ENCODE assay signal across 9 mouse cellular contexts in the genomic region with DNA sequence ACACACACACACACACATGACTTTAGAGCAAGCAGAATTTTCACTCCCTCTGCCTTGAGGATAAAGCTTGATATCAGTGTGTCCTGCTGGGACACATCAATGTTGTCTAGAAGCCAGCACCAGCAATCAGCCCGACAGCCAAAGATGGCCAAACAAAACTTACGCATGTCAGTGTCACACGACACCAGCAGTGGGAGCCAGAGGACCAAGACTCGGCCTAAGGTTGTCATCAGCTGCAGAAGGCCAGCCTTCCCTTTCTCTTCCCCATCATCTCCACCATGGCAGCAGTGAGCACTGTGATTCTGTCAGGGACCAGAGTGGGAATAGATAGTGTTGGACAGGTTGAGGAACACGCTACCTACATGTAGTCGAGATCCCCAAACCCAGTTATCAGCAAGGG. TPM values are rescaled to one million over a fixed set of nuclear protein-coding genes. Genes with fewer than 3 reads are reported as not detected.
DNase-seq lines count a peak whose midpoint lies in the region; ATAC-seq and TF ChIP-seq lines count a peak whose summit lies in the region.
"Had no signal": no experiment of that assay in that cellular context is flagged by ENCODE, and none has a peak within 500 bp of the region (broad histone marks: within the 10 kb centered on the region; RNA-seq: fewer than 3 reads in every experiment).

No protein-coding gene starts in this region.

- TF ChIP-seq CTCF in gastrocnemius, adult 2 months (IDR thresholded peaks at IDR 0.05): peak; percentile 43
- peak; percentile 78 for TF ChIP-seq CTCF in midbrain, postnatal 0 days (IDR thresholded peaks at IDR 0.05)
- TF ChIP-seq CTCF in bone marrow, adult 2 months (IDR thresholded peaks at IDR 0.05; ENCODE audit: control insufficient read depth, insufficient read depth, low read length): peak; percentile 82

- intact Hi-C loops in gastrocnemius, adult 2 months (cut with DNase I): loop anchor here (2.0 to 5.0 kb wide), 3 partner anchors 35 to 111 kb away; partner anchors contain the start of genes Lipt2 and Pgm2l1

- WGBS in midbrain, postnatal 0 days: 56% methylated on average over 6 of the region's 6 CpGs
- 63% methylated on average over 6 of the region's 6 CpGs for WGBS in midbrain, embryonic 13.5 days
- WGBS in bone marrow, adult 2 months: 28% methylated on average over 6 of the region's 6 CpGs

- H3K9ac ChIP-seq in midbrain, postnatal 0 days (replicated peaks; ENCODE audit: low read length, poor library complexity, severe bottlenecking): no peak overlapping the region
- no peak overlapping the region for H3K9ac ChIP-seq in midbrain, embryonic 13.5 days (replicated peaks)
- H3K9ac ChIP-seq: limb, embryonic 12.5 days had no signal

- H3K27me3 ChIP-seq in midbrain, postnatal 0 days (ENCODE audit: insufficient read depth, low read length): no peaks in the 10 kb centered on the region
- H3K27me3 ChIP-seq in midbrain, embryonic 13.5 days: no peaks in the 10 kb centered on the region
- H3K27me3 ChIP-seq: limb, embryonic 12.5 days had no signal

- ATAC-seq in midbrain, postnatal 0 days (ENCODE audit: low FRiP score): no peak
- no peak for ATAC-seq in midbrain, embryonic 13.5 days
- no peak for ATAC-seq in activated CD4-positive, CD25-positive, alpha-beta regulatory T cell, adult 4 months

- H3K4me3 ChIP-seq in gastrocnemius, adult 2 months: no peak overlapping the region
- H3K4me3 ChIP-seq in midbrain, postnatal 0 days (ENCODE audit: low read depth, low read length): no peak overlapping the region
- no peak overlapping the region for H3K4me3 ChIP-seq in midbrain, embryonic 13.5 days (replicated peaks)
- H3K4me3 ChIP-seq in bone marrow, adult 2 months (replicated peaks; ENCODE audit: control insufficient read depth, low read depth, low read length): no peak overlapping the region
- H3K4me3 ChIP-seq: limb, embryonic 12.5 days had no signal

- TF ChIP-seq POLR2A in bone marrow, adult 2 months (IDR thresholded peaks at IDR 0.05; ENCODE audit: borderline replicate concordance, control insufficient read depth, low read depth, low read length): no peak

- no peak overlapping the region for H3K4me2 ChIP-seq in midbrain, postnatal 0 days (ENCODE audit: low read depth, low read length, poor library complexity, severe bottlenecking)
- no peak overlapping the region for H3K4me2 ChIP-seq in midbrain, embryonic 13.5 days (replicated peaks)
- H3K4me2 ChIP-seq: limb, embryonic 12.5 days had no signal

- peak; percentile 36 for DNase-seq in gastrocnemius, adult 2 months
- DNase-seq in gastrocnemius, adult 18-20 months (ENCODE audit: low spot score): no peak
- peak; percentile 67 for DNase-seq in midbrain, postnatal 0 days (ENCODE audit: low spot score)
- peak; percentile 28 to 60 for DNase-seq in kidney, postnatal 36 days
- DNase-seq in spleen, adult 12 weeks (ENCODE audit: low spot score): peak; percentile 11

- peaks cover 3% of the 10 kb centered on the region; the same call in 1 of the 2 replicates for H3K36me3 ChIP-seq in midbrain, postnatal 0 days (ENCODE audit: insufficient read depth, low read length)
- H3K36me3 ChIP-seq in midbrain, embryonic 13.5 days: peaks cover 6% of the 10 kb centered on the region

- H3K9me3 ChIP-seq in midbrain, postnatal 0 days (ENCODE audit: low read length): no peaks in the 10 kb centered on the region
- H3K9me3 ChIP-seq in midbrain, embryonic 13.5 days: no peaks in the 10 kb centered on the region
- H3K9me3 ChIP-seq: limb, embryonic 12.5 days had no signal

- H3K27ac ChIP-seq in gastrocnemius, adult 2 months: no peak overlapping the region
- no peak overlapping the region for H3K27ac ChIP-seq in midbrain, postnatal 0 days (ENCODE audit: low read depth, low read length)
- H3K27ac ChIP-seq in midbrain, embryonic 13.5 days: no peak overlapping the region
- H3K27ac ChIP-seq in bone marrow, adult 2 months (ENCODE audit: control insufficient read depth, insufficient read depth, low read depth, low read length, poor library complexity): no peak overlapping the region
- H3K27ac ChIP-seq: limb, embryonic 12.5 days had no signal

- H3K4me1 ChIP-seq in midbrain, postnatal 0 days (ENCODE audit: insufficient read depth, low read length): no peaks in the 10 kb centered on the region
- peaks cover 19% of the 10 kb centered on the region for H3K4me1 ChIP-seq in midbrain, embryonic 13.5 days (replicated peaks)
- no peaks in the 10 kb centered on the region; the same call in 1 of the 2 replicates for H3K4me1 ChIP-seq in bone marrow, adult 2 months (ENCODE audit: control insufficient read depth, insufficient read depth, low read length)

RNA-seq across cellular contexts. Expression of gene Pold3, which starts 2.1 kb away (rescaled TPM):
- 1 to 10 TPM; 5.6 to 6.3 TPM for total RNA-seq in gastrocnemius, adult 2 months (2021)
- total RNA-seq in gastrocnemius, adult 18-20 months (2021): 1 to 10 TPM; 4.8 to 5.2 TPM
- total RNA-seq in midbrain, postnatal 0 days (2014; rRNA removed): 35.5 and 37.7 TPM in 2 replicates
- 40.5 and 42.6 TPM in 2 replicates for polyA plus RNA-seq in midbrain, postnatal 0 days (2015; fragmentation: Nextera tagmentation; extraction: Ambion mirVana)
- polyA plus RNA-seq in midbrain, embryonic 13.5 days (2015; fragmentation: Nextera tagmentation; extraction: Ambion mirVana): 57.1 and 59.4 TPM in 2 replicates
- 42.7 and 47.1 TPM in 2 replicates for polyA plus RNA-seq in bone marrow, adult 2 months (2011; ENCODE audit: insufficient read depth, insufficient read length, low replicate concordance, missing spikeins)
- polyA plus RNA-seq in activated CD4-positive, CD25-positive, alpha-beta regulatory T cell, adult 4 months (2017; shearing (Covaris generic)): 10 to 100 TPM; 40.6 to 44.4 TPM

RNA-seq across cellular contexts. Expression of gene Lipt2, which starts 35.6 kb away (rescaled TPM):
- 1 to 10 TPM; 4.7 to 5.3 TPM for total RNA-seq in gastrocnemius, adult 2 months (2021)
- 1 to 10 TPM; 3.9 to 4.3 TPM for total RNA-seq in gastrocnemius, adult 18-20 months (2021)
- 15.5 and 16.6 TPM in 2 replicates for total RNA-seq in midbrain, postnatal 0 days (2014; rRNA removed)
- 17.1 and 19.5 TPM in 2 replicates for polyA plus RNA-seq in midbrain, postnatal 0 days (2015; fragmentation: Nextera tagmentation; extraction: Ambion mirVana)
- 14.6 and 16.6 TPM in 2 replicates for polyA plus RNA-seq in midbrain, embryonic 13.5 days (2015; fragmentation: Nextera tagmentation; extraction: Ambion mirVana)
- 1.5 and 3.9 TPM in 2 replicates for polyA plus RNA-seq in bone marrow, adult 2 months (2011; ENCODE audit: insufficient read depth, insufficient read length, low replicate concordance, missing spikeins)
- under 1 TPM in 1 of 2 experiments, not detected in 1; 0.56 TPM for polyA plus RNA-seq in activated CD4-positive, CD25-positive, alpha-beta regulatory T cell, adult 4 months (2017; shearing (Covaris generic))

RNA-seq across cellular contexts. Expression of gene Kcne3, which starts 52.8 kb away (rescaled TPM):
- under 1 TPM in 1 of 2 experiments, not detected in 1; 0.59 TPM for total RNA-seq in gastrocnemius, adult 2 months (2021)
- under 1 TPM; 0.39 to 0.55 TPM for total RNA-seq in gastrocnemius, adult 18-20 months (2021)
- not detected in 2 replicates for total RNA-seq in midbrain, postnatal 0 days (2014; rRNA removed)
- polyA plus RNA-seq in midbrain, postnatal 0 days (2015; fragmentation: Nextera tagmentation; extraction: Ambion mirVana): 0.27 TPM in 1 of 2 replicates, not detected in the other
- polyA plus RNA-seq in midbrain, embryonic 13.5 days (2015; fragmentation: Nextera tagmentation; extraction: Ambion mirVana): 1.2 and 1.7 TPM in 2 replicates
- polyA plus RNA-seq in bone marrow, adult 2 months (2011; ENCODE audit: insufficient read depth, insufficient read length, low replicate concordance, missing spikeins): 2.7 and 2.9 TPM in 2 replicates
- not detected for polyA plus RNA-seq in activated CD4-positive, CD25-positive, alpha-beta regulatory T cell, adult 4 months (2017; shearing (Covaris generic))
